8 mouse cellular contexts compared by ENCODE assay signal in the genomic region with DNA sequence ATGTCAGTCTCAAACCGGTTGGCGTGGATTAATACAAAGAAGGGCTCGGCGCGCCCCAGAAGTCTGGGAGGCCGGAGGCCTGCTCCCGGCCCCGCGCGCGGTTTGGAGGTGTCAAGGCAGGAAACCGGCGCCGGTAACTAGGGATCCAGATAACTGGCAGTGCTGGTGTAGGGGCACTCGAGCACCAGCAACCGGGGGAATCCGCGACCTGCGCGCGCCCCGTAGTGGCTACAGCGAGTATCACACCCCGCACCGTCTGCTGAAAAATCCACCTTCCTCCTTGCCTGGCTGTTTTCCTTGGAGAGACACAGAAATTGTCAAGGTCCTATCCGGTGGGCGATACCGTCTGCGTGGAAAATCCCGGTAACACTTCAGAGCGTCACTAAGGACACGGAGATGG. TPM values are rescaled to one million over a fixed set of nuclear protein-coding genes. Genes with fewer than 3 reads are reported as not detected.
DNase-seq lines count a peak whose midpoint lies in the region; ATAC-seq and TF ChIP-seq lines count a peak whose summit lies in the region.

No protein-coding gene starts in this region.

- peaks cover 87% of the 10 kb centered on the region for H3K27me3 ChIP-seq in embryonic facial prominence, embryonic 11.5 days (ENCODE audit: control insufficient read depth, insufficient read depth, low read length)
- H3K27me3 ChIP-seq in kidney, adult 2 months (replicated peaks; ENCODE audit: control insufficient read depth, insufficient read depth, low read length), result peaks cover 3% of the 10 kb centered on the region; the same call in 1 of the 2 replicates
- peaks cover 98% of the 10 kb centered on the region for H3K27me3 ChIP-seq in limb, embryonic 11.5 days (ENCODE audit: control insufficient read depth, insufficient read depth, low read length)
- H3K27me3 ChIP-seq in midbrain, embryonic 13.5 days, result peaks cover 100% of the 10 kb centered on the region

- DNase-seq in 3134 (ENCODE audit: extremely low read depth, insufficient read length, low spot score), result peak; percentile 79
- peak; percentile 89 for DNase-seq in adrenal gland, postnatal 14 days
- DNase-seq in embryonic facial prominence, embryonic 11.5 days (ENCODE audit: low spot score), result peak; percentile 86
- peak; percentile 64 for DNase-seq in heart, adult 8-10 months (ENCODE audit: low spot score)
- peak; percentile 87 for DNase-seq in kidney, adult 2 months
- DNase-seq in limb, embryonic 11.5 days (ENCODE audit: low spot score), result peak; percentile 93
- peak; percentile 40 to 81 for DNase-seq in spleen, adult 18-20 months

- H3K27ac ChIP-seq in embryonic facial prominence, embryonic 11.5 days (replicated peaks; ENCODE audit: low read depth, low read length), result no peak overlapping the region
- no peak overlapping the region for H3K27ac ChIP-seq in kidney, adult 2 months (ENCODE audit: insufficient read depth, low read depth, low read length)
- H3K27ac ChIP-seq in limb, embryonic 11.5 days (replicated peaks; ENCODE audit: low read depth, low read length), result no peak overlapping the region
- H3K27ac ChIP-seq in midbrain, embryonic 13.5 days, result no peak overlapping the region

- no peak for ATAC-seq in embryonic facial prominence, embryonic 11.5 days (replicated peaks; ENCODE audit: insufficient number of reproducible peaks, low FRiP score, low TSS enrichment, low read depth)
- ATAC-seq in limb, embryonic 11.5 days (ENCODE audit: insufficient number of reproducible peaks, low FRiP score, low TSS enrichment, low read depth), result no peak
- ATAC-seq in midbrain, embryonic 13.5 days, result 0 out of 2 replicates have a peak, but pooled peaks have one; percentile 16

- H3K9me3 ChIP-seq in embryonic facial prominence, embryonic 11.5 days (replicated peaks; ENCODE audit: control insufficient read depth, low read length), result no peaks in the 10 kb centered on the region
- no peaks in the 10 kb centered on the region for H3K9me3 ChIP-seq in limb, embryonic 11.5 days (ENCODE audit: control insufficient read depth, low read length)
- H3K9me3 ChIP-seq in midbrain, embryonic 13.5 days, result no peaks in the 10 kb centered on the region

- peaks cover 16% of the 10 kb centered on the region for H3K4me1 ChIP-seq in embryonic facial prominence, embryonic 11.5 days (ENCODE audit: control insufficient read depth, insufficient read depth, low read length)
- H3K4me1 ChIP-seq in kidney, adult 2 months (ENCODE audit: control insufficient read depth, insufficient read depth, low read length), result peaks cover 4% of the 10 kb centered on the region; the same call in 1 of the 2 replicates
- peaks cover 21% of the 10 kb centered on the region for H3K4me1 ChIP-seq in limb, embryonic 11.5 days (ENCODE audit: control insufficient read depth, insufficient read depth, low read length)
- H3K4me1 ChIP-seq in midbrain, embryonic 13.5 days (replicated peaks), result peaks cover 52% of the 10 kb centered on the region

- peak overlapping the region; percentile 19; the same call in 1 of the 2 replicates for H3K4me2 ChIP-seq in embryonic facial prominence, embryonic 11.5 days (ENCODE audit: low read depth, low read length)
- no peak overlapping the region; the same call in 1 of the 2 replicates for H3K4me2 ChIP-seq in limb, embryonic 11.5 days (ENCODE audit: low read depth, severe bottlenecking)
- peak overlapping the region; percentile 32; the same call in 1 of the 2 replicates for H3K4me2 ChIP-seq in midbrain, embryonic 13.5 days (replicated peaks)

- TF ChIP-seq POLR2A in kidney, adult 2 months (IDR thresholded peaks at IDR 0.05; ENCODE audit: low read depth, low read length), result no peak

- H3K9ac ChIP-seq in embryonic facial prominence, embryonic 11.5 days (replicated peaks; ENCODE audit: low read length), result no peak overlapping the region
- no peak overlapping the region for H3K9ac ChIP-seq in limb, embryonic 11.5 days (ENCODE audit: low read length)
- no peak overlapping the region for H3K9ac ChIP-seq in midbrain, embryonic 13.5 days (replicated peaks)

- H3K36me3 ChIP-seq in embryonic facial prominence, embryonic 11.5 days (replicated peaks; ENCODE audit: control insufficient read depth, insufficient read depth, low read depth, low read length), result no peaks in the 10 kb centered on the region
- H3K36me3 ChIP-seq in kidney, adult 2 months (ENCODE audit: control insufficient read depth, insufficient read depth, low read length), result no peaks in the 10 kb centered on the region
- no peaks in the 10 kb centered on the region for H3K36me3 ChIP-seq in limb, embryonic 11.5 days (ENCODE audit: control insufficient read depth, insufficient read depth, low read length)
- H3K36me3 ChIP-seq in midbrain, embryonic 13.5 days, result no peaks in the 10 kb centered on the region

- H3K4me3 ChIP-seq in embryonic facial prominence, embryonic 11.5 days (ENCODE audit: low read depth, low read length), result no peak overlapping the region
- H3K4me3 ChIP-seq in kidney, adult 2 months (ENCODE audit: insufficient read depth, low read depth, low read length), result no peak overlapping the region
- no peak overlapping the region for H3K4me3 ChIP-seq in limb, embryonic 11.5 days (ENCODE audit: low read depth, low read length)
- peak overlapping the region; percentile 21; the same call in 1 of the 2 replicates for H3K4me3 ChIP-seq in midbrain, embryonic 13.5 days (replicated peaks)

- WGBS in embryonic facial prominence, embryonic 11.5 days, result under 1% methylated on average over 32 of the region's 32 CpGs
- WGBS in kidney, adult 2 months, result 1% methylated on average over 32 of the region's 32 CpGs
- under 1% methylated on average over 32 of the region's 32 CpGs for WGBS in limb, embryonic 11.5 days
- under 1% methylated on average over 32 of the region's 32 CpGs for WGBS in midbrain, embryonic 13.5 days

- TF ChIP-seq CTCF in kidney, adult 2 months (conservative IDR thresholded peaks at IDR 0.05; ENCODE audit: insufficient read depth, insufficient read length, low read depth, low read length), result peak; percentile 78

RNA-seq across cellular contexts. Expression of gene Ddn, which starts 5.2 kb away (rescaled TPM):
- 0.11 TPM in 1 of 2 replicates, not detected in the other for total RNA-seq in adrenal gland, postnatal 14 days (2021)
- 0.26 and 0.27 TPM in 2 replicates for polyA plus RNA-seq in embryonic facial prominence, embryonic 11.5 days (2014; fragmentation: Nextera tagmentation; extraction: Ambion mirVana)
- total RNA-seq in heart, adult 8-10 months (2022), result under 1 TPM; 0.63 to 0.84 (median 0.72) TPM
- 12.1 and 12.3 TPM in 2 replicates for polyA plus RNA-seq in kidney, adult 2 months (2012; rRNA removed)
- not detected in 2 replicates for polyA plus RNA-seq in limb, embryonic 11.5 days (2014; fragmentation: Nextera tagmentation; extraction: Ambion mirVana)
- polyA plus RNA-seq in midbrain, embryonic 13.5 days (2015; fragmentation: Nextera tagmentation; extraction: Ambion mirVana), result 0.50 and 1.2 TPM in 2 replicates

RNA-seq across cellular contexts. Expression of gene Wnt1, which starts 14.4 kb away (rescaled TPM):
- not detected in 2 replicates for total RNA-seq in adrenal gland, postnatal 14 days (2021)
- polyA plus RNA-seq in embryonic facial prominence, embryonic 11.5 days (2014; fragmentation: Nextera tagmentation; extraction: Ambion mirVana), result 0.28 and 0.33 TPM in 2 replicates
- not detected for total RNA-seq in heart, adult 8-10 months (2022)
- 0.04 TPM in 1 of 2 replicates, not detected in the other for polyA plus RNA-seq in kidney, adult 2 months (2012; rRNA removed)
- polyA plus RNA-seq in limb, embryonic 11.5 days (2014; fragmentation: Nextera tagmentation; extraction: Ambion mirVana), result not detected in 2 replicates
- polyA plus RNA-seq in midbrain, embryonic 13.5 days (2015; fragmentation: Nextera tagmentation; extraction: Ambion mirVana), result 4.0 and 8.6 TPM in 2 replicates

RNA-seq across cellular contexts. Expression of gene Wnt10b, which starts 26.1 kb away (rescaled TPM):
- 0.48 and 0.79 TPM in 2 replicates for total RNA-seq in adrenal gland, postnatal 14 days (2021)
- polyA plus RNA-seq in embryonic facial prominence, embryonic 11.5 days (2014; fragmentation: Nextera tagmentation; extraction: Ambion mirVana), result 1.6 and 2.3 TPM in 2 replicates
- total RNA-seq in heart, adult 8-10 months (2022), result under 1 TPM in 3 of 4 experiments, not detected in 1; 0.16 to 0.44 (median 0.26) TPM
- polyA plus RNA-seq in kidney, adult 2 months (2012; rRNA removed), result 0.22 and 0.25 TPM in 2 replicates
- 0.81 and 1.5 TPM in 2 replicates for polyA plus RNA-seq in limb, embryonic 11.5 days (2014; fragmentation: Nextera tagmentation; extraction: Ambion mirVana)
- 0.24 TPM in 1 of 2 replicates, not detected in the other for polyA plus RNA-seq in midbrain, embryonic 13.5 days (2015; fragmentation: Nextera tagmentation; extraction: Ambion mirVana)

RNA-seq across cellular contexts. Expression of gene Prkag1, which starts 27.3 kb away (rescaled TPM):
- total RNA-seq in adrenal gland, postnatal 14 days (2021), result 59.1 and 62.5 TPM in 2 replicates
- polyA plus RNA-seq in embryonic facial prominence, embryonic 11.5 days (2014; fragmentation: Nextera tagmentation; extraction: Ambion mirVana), result 69.8 and 73.1 TPM in 2 replicates
- 100 to 1,000 TPM in 2 of 4 experiments, 10 to 100 TPM in 2; 96.7 to 129 (median 109) TPM for total RNA-seq in heart, adult 8-10 months (2022)
- polyA plus RNA-seq in kidney, adult 2 months (2012; rRNA removed), result 68.9 and 72.7 TPM in 2 replicates
- polyA plus RNA-seq in limb, embryonic 11.5 days (2014; fragmentation: Nextera tagmentation; extraction: Ambion mirVana), result 79.3 and 84.6 TPM in 2 replicates
- 83.3 and 89.9 TPM in 2 replicates for polyA plus RNA-seq in midbrain, embryonic 13.5 days (2015; fragmentation: Nextera tagmentation; extraction: Ambion mirVana)

RNA-seq across cellular contexts. Expression of gene Arf3, which starts 41.0 kb away (rescaled TPM):
- 98.5 and 104 TPM in 2 replicates for total RNA-seq in adrenal gland, postnatal 14 days (2021)
- polyA plus RNA-seq in embryonic facial prominence, embryonic 11.5 days (2014; fragmentation: Nextera tagmentation; extraction: Ambion mirVana), result 24.5 and 28.7 TPM in 2 replicates
- 10 to 100 TPM; 18.0 to 20.9 (median 19.1) TPM for total RNA-seq in heart, adult 8-10 months (2022)
- polyA plus RNA-seq in kidney, adult 2 months (2012; rRNA removed), result 114 and 143 TPM in 2 replicates
- polyA plus RNA-seq in limb, embryonic 11.5 days (2014; fragmentation: Nextera tagmentation; extraction: Ambion mirVana), result 34.7 and 36.4 TPM in 2 replicates
- polyA plus RNA-seq in midbrain, embryonic 13.5 days (2015; fragmentation: Nextera tagmentation; extraction: Ambion mirVana), result 57.5 and 66.0 TPM in 2 replicates
